Mouse (Mus musculus) heart, adult 18-20 months (tissue): ENCODE results near the gene Tmub1. TPM values are rescaled to one million over a fixed set of nuclear protein-coding genes. Genes with fewer than 3 reads are reported as not detected.
"Not testable (repeated sequence)": the region's sequence is repeated elsewhere in the genome, so short reads cannot be mapped to it uniquely, and the experiment has no call there.

ENCODE experiments used
- DNase-seq, 2 experiments: peaks; one replicate each; pipeline ENCODE4 v3.0.0; 2021 to 2022; ENCODE audit warnings: mixed read lengths in 1 of 2
- total RNA-seq, 2 experiments: library from RNA; stranded (reverse); gene quantifications; 2 replicates each; pipeline ENCODE4 v1.2.3; 2021

The Tmub1 gene
- total RNA-seq, 2 experiments from 2014 or later, result 10.7 to 10.8 TPM

DNA sequence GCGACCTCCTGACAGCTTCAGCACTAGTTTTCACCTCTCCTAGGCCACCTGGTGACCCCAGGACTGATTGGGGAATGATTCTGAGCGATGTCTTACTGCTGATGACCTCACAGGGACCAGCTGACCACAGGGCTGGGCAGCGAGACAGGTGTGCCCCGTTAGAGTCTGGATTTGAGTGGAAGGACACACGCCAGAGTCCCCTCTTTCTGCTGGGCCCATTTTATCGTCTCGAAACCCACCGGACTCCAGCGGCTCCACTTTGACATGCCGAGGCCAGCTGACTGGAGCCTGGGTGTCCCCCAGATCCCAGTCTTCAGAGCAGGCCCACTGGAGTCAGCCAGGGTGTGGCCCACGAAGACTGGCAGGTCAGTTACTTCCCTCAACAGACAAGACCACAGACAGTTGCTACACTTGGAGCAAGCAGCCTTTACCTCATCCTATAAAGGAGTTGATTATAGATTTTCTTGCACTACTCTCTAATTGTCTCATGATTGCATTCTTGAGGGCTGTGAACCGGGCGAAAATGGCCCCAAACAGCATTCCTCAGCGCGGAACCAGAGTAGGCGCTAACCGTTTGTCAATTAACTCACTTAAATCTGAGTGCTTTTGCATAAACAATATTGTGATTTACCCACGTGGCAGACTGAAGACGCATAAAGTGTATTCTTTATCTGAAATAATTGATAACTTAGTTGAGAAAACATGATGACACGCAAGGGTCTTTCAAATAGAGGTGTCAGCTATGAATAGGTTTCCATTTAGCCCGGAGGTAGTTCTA lies 23.5 kb downstream of the Tmub1 start:
- DNase-seq, result no peak

DNA sequence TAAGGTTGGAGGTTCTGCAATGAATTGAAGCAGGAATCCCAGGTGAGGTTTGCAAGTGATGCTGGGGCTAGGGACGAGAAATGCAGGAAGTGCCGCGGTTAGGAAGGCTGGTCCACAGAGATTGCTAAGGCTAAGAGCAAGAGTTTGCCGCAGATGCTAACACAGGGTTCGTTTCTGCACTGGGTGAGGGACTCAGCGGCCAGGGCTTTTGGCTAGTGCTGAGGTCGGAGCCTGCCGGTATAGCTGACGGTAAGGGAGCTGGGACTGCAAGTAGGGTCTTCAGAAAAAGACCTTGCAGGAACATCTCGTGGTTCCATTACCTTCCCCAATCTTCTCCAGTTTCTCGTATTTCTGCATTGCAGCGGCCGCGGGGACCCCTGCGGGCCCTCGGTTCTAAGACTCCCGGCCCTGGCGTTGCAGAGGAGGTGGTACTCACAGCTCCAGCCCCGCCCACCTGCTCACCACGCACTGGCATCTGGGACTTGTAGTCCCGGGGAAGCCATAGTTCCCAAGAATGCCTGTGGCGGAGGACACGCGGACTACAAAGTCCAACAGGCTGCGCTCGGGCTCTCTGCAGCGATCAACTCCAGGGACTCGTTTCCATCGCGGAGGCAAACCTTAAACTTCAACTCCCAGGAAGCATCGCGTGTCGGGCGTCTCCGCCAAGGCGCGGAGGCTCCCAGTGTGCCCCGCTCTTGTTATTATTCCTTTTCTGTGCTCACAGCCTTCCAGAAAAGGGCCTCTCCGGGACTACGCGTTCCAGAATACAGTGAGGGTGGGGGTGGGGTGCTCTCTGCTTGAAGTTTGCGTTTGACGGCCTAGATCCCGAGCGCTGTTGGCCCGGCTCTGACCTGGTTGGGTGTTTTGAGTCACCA lies 24.3 kb downstream of the Tmub1 start, which contains the start of the genes Cdk5 and Slc4a2:
TSS of gene Cdk5 (minus strand) at position 402 of the 875 bp plus-strand sequence.
TSS of gene Slc4a2 (plus strand) at position 709 of the 875 bp plus-strand sequence.
- DNase-seq, result peak; percentile 98 to 100

DNA sequence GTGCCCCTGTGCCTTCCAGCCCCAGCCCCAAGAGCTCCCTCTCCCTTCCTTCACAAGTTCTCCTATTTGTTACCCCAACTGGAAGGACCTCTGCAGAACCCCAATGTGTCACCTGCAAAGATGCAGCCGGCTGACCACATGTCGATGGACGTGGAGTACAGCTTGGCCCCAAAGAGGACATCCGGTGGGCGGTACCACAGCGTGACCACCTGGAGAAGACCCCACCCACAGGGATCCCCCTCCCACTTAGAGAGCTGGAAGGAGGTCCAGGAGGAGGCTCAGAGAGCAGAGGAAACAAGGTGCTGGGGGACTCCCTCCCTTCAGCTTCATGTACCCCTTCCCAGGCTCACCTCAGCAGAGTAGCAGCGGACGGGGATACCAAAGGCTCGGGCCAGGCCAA lies 27.3 kb downstream of the Tmub1 start:
- DNase-seq, result no peak

DNA sequence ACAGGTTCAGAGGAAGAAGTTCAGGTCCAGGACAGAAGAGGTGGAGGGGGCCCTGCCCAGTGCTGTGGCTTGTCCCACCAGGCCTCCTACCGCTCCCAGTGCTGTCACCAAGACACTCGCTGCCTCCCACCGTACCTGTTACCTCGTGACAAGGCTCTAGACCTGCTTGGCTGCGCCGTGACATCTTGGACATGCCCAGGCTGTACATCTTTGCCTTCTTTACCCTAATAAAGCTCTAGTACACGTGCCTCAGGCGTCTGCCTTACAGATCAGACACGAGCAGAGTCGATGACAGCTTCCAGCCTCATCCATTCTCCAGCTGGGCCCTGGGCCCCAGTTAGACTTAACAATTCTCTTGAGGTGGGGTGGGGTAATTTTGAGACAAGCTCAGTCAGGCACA lies 30.1 kb downstream of the Tmub1 start:
- DNase-seq, result no peak

DNA sequence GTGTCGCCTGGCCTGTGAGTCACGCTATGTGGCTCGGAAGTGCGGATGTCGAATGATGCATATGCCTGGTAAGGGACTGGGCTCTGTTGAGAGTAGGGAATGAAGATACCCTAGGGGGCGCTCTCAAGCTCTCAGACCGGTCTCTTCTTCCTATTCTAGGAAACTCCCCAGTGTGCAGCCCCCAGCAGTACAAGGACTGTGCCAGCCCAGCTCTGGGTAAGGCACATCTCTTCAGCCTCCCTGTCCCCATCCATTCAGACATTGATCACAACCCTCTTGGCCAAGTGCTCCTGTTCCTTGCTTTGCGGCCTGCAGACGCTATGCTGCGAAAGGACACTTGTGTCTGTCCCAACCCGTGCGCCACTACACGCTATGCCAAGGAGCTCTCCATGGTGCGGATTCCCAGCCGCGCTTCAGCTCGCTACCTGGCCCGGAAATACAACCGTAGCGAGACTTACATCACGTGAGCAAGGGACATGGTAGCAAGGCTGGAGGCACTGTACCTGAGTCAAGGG lies 31.4 kb downstream of the Tmub1 start:
- peak; percentile 70 to 78 for DNase-seq

DNA sequence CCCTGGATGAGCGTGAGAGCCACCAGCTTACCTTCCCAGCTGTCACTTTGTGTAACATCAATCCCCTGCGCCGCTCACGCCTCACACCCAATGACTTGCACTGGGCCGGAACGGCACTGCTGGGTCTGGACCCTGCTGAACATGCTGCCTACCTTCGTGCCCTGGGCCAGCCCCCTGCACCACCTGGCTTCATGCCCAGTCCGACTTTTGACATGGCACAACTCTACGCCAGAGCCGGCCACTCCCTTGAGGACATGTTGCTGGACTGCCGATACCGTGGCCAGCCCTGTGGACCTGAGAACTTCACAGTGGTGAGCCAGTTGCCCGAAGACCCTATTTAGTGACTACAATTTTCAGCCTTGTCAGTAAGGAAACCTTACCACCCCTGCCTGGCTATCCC lies 33.7 kb downstream of the Tmub1 start:
- no peak for DNase-seq

DNA sequence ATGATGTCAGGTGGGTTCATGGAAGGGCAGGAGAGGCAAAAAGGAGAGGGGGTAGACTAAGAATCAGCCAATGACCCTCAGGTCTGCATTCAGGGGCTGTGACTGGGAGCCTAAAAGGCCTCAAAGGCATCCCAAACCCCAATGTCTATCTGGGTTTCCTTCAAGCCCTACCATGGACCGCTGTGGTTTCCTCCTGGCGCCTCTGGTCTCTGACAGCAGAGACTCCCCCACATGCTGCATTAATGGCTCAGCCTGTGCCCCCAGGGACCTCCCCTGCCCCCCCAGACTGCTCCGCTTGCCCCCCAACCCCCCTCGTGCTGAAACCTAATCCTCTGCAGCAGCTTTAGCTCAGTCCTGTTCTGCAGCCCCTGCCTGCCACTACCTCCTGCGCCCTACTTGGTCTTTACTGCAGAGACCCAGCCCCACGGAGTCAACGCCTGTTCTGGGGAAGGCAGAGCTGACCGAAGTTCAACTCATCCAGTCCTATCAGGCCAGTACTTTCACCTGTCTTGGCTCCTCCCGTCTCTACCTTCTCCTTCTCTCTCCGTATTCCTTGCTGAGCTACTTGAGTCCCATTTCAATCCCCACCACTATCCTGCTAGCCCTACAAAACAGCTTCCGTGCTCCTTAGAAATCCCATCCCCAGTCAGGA lies 34.5 kb downstream of the Tmub1 start, which contains the start of gene Asic3:
TSS of gene Asic3 (plus strand) at position 351 of the 652 bp plus-strand sequence.
- no peak for DNase-seq

DNA sequence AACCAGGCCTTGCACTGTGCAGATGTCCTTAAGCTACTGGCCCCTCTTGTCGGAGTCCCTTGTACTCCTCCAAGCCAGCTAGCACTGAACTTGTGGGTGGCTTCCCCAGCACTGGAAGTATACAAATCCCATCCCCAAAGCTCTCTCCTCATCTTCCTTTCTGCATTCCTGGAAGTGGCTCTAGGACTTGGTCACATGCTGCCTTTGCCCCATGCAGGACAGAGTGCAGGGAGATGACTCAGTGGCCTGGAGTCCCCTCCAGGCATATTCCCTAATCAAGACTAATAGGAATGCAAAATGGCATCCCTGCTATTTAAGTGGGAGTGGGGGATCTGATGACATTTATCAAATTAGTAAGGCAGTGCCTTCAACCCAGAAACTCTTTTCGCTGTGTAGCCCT lies 35.6 kb downstream of the Tmub1 start:
- DNase-seq, result no peak

DNA sequence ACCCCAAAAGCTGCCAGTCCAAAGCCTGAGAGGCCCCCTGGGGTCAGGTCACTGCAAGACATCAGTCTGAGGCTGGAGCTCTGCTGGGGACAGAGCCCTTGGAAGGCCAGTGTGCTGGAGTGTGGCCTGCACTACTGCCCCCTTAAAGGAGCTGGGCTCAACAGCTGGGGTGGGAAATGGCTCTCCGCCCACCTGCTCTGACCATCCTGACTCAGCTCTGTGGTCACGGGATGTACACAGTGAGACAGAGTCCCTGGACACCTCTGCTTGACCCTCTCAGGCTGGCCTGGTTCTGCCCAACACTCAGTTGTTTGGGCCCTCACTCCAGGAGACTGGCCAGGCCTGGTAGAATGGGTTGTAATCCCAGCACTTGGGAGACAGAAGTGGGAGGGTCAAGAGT lies 38.2 kb downstream of the Tmub1 start:
- DNase-seq, result no peak

DNA sequence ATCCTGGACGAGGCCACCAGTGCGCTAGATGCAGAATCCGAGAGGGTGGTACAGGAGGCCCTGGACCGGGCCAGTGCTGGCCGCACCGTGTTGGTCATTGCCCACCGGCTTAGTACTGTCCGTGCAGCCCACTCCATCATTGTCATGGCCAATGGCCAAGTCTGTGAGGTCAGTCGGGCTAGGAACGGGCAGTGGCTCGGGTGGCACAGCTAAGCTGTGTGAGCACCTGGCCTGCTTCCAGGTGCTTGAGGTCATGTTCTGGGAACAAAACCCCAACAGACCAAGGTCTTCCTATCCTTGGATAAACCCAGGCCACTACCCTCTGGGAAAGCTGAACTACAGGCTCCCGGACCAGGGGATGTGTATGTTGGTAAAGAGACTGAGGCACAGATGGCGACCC lies 39.0 kb downstream of the Tmub1 start:
- DNase-seq, result peak in 1 of 2 experiments; percentile 24

DNA sequence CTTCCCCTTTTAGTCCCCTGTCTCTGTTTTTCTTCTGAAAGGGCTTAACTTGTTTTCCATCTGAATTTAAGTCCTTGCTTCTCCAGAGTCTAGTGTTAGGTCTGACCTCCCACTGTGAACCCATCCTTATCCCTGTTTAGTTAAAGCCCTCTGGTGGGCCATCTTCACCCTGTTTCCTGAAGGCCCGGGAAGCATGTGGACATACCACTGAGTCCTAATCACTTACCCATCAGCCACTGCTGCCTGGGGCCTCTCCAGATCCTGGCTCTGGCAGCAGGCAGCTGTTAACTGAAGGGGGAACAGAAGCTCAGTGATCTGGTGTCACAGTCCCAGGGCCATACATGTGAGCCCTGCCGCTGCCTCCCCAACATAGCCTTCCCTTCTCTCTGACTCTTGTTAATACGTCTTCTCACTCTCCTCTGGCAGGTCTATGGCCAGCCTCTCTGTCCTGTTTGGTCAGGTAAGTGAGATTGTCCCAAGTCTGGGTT lies 42.2 kb downstream of the Tmub1 start:
- DNase-seq, result no peak

DNA sequence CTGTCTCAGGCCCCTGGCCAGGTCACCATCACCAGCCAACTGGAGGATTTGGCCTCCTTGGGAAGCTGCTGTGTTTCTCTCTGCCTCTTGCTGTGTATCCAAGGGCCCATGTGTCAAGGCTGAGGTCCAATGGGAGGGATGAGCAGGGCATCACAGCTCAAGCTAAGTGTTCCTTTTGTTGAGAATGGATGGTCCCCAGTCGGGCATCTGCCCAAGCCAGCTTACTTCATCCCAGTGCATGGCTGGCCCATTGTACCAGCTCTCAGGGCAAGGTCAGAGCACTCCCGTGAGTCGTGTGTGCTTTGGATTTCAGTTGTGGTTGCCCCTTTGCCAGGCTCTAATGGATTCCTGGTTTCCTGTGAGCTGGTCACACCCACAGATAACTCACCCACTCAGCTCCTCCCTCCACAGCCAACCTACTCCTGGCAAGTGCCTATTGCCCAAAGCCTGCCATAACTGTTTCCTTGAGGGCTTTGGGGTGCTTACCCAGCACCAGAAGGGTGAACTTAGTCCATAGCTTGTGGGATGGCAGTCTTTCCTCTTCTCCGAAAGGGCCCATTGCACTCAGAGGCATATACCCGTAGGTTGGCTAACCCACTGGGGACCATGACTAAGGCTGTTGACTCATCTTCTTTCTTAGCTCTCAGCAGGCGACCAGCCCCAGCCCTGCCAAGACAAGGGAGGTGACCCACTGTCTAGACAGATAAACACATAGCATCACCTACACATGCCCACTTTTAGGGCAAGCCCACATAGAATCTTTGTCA lies 42.9 kb downstream of the Tmub1 start:
- no peak for DNase-seq

DNA sequence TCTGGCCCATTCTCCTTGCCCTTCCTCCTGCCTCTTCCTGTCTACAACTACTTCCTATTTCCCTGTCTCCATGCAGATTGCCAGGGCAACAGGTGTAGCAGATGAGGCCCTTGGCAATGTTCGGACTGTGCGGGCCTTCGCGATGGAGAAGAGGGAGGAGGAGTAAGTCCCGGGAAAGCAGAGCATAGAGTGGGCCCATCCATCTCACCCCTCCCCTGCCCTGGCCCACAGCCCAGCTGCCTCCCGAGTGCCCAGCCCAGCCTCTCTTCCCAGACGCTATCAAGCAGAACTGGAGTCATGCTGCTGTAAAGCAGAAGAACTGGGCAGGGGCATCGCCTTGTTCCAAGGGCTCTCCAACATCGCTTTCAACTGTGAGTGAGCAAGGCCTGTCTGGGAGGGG lies 45.7 kb downstream of the Tmub1 start:
- no peak for DNase-seq

DNA sequence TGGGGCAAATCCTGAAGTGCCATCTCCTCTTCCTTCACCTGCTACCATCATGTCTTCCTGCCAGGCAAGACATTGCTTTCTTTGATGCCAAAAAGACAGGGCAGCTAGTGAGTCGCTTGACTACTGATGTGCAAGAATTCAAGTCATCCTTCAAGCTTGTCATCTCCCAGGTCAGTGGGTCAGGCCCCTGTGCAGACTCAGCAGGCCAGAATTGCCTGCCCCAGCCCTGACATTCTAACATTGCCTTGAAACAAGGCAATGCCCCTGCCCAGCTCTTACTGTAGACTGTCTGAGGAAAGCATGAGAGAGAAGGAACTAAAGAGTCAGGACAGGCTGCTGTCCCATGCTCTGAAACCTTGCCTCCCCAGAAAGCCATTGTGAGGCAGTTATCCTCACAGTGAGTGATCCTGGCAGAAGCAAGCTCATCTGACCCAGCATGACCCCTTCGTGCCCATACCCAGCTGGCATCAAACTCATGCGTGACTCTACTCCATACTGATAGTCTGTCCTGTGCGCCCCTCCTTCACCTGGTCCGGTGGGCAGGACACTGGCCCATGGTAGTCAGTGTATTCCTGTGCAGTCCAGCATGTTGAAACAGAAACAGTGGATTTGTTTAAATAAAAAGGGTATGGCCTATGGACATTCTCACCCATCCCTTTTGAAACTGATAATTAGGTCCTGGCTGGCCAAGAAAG lies 46.6 kb downstream of the Tmub1 start:
- no peak for DNase-seq

DNA sequence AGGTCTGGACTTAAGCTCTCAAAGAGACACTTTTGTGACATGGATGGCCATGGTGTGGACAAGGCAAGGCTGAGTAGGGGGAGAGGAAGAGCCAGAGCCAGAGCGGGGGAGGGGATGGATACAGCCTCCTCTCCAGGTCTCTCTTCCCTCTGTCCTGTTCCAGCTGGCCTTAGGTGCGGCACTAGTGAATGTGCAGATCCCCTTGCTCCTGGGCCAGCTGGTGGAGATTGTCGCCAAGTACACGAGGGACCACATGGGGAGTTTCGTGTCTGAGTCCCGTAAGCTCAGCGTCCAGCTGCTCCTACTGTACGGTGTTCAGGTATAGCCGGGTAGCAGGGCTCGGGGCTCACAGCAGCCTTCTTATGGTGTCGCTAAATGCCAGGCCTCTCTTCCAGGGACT lies 47.3 kb downstream of the Tmub1 start:
- DNase-seq, result no peak

DNA sequence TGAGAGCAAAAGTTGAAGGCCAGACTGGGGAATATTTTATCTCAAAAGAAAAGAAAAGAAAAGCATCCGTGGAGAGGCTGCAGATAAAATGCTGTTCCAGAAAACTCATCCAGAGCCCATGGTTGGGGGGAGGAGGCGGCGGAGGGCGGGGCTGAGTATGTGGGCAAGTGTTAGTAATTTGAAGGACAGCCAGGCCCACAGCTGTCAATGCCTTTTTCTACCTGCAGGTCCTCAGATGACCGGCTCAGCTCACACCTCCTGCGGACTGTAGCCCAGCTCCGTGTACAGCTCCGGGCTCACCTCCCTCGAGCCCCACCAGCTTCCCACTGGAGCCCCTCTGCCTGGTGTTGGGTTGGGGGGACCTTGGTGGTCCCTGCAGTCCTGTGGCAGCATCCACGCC lies 48.0 kb downstream of the Tmub1 start:
- no peak for DNase-seq

DNA sequence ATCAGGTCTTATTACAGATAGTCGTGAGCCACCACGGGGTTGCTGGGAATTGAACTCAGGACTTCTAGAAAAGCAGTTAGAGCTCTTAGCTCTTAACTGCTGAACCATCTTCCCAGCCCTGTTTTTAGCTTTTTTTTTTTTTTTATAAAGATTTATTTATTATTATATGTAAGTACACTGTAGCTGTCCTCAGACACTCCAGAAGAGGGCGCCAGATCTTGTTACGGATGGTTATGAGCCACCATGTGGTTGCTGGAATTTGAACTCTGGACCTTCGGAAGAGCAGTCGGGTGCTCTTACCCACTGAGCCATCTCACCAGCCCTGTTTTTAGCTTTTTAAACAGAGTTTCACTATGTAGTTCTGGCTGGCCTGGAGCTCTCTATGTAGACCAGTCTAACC lies 51.4 kb downstream of the Tmub1 start:
- not testable (repeated sequence) for DNase-seq
